Mouse (Mus musculus) NIH3T3 (cell line): ENCODE measurements at regions not wholly inside any gene's neighbourhood (a gene's known extent, or its start where the extent isn't known, plus 50 kb on each side); places are given as distances from the start of the nearest gene placed in this dataset.
A peak's percentile ranks its signal among the peaks of the same experiment; 100 is the strongest.

Source experiments
- DNase-seq: peaks from one replicate; pipeline ENCODE4 v3.0.0-alpha.2; 2012; ENCODE audit warnings: low read depth

DNA sequence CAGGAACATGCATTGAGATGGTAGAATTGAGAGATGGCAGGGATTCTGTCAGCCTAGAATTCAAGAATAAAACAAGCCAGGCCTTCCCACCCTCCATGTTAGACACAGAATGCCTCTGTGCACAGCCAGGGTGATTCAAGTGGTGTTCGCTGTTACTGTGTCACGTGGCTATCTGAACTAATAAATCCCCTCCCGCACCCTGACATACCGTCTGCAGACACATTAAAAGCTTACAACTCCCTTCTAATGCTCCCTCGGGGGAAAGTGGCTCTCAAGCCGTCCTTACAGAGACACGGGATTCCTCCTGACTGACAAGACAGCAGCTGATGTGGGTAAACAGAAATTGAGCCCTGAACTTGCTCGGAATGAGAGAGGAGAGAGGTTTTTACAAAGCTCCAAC, 279.1 kb downstream of the Prex1 start:
- DNase-seq: no peak

- peak; percentile 97 for DNase-seq
Observed at GRCm38 (mm10) chr2:166433655-166434333, 278.3 kb upstream of the Sulf2 start.

GRCm38 (mm10) chr2:166432948-166433654, 277.6 kb upstream of the Sulf2 start:
- no peak for DNase-seq

GRCm38 (mm10) chr2:166432531-166432930, 277.1 kb upstream of the Sulf2 start:
- DNase-seq: no peak

DNA sequence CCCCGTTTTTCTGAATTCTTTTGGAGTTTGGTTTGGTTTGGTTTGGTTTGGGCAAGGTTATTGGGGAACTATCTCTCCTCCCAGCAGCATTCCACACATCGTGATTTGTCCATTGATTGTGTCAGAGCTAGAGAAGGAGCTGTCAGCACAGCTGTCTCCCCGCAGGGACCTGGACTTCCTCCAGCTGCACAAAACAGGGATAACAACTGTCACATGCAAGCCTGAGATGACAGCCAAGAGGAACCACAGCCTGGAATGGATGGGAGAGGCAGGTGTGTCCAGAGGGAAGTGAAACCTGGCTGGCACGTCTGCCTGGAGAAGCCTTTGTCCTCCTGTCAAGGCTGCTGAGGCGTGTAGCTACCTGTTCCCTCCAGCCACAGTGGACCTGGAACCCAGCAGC, 274.5 kb upstream of the Sulf2 start:
- peak; percentile 59 for DNase-seq

GRCm38 (mm10) chr2:166429494-166429893, 274.0 kb upstream of the Sulf2 start:
- no peak for DNase-seq

DNA sequence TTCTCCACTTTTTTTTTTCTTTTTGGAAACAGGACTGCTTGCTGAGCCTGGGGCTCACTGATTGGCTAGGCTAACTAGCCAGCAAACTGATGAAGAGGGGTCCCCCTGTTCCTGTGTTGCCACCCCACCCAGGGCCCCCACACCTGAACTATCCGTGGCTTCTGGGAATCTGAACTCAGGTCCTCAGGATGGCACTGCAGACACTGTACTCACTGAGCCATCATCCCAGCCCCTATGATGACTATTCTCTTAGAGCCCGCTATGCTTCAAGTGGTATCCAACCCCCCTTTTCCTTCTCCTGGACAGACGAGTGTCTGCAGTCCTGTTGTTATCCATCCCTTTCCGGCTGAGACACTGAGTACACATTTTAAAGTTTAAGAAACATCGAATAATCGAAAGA, 271.9 kb upstream of the Sulf2 start:
- no peak for DNase-seq

DNA sequence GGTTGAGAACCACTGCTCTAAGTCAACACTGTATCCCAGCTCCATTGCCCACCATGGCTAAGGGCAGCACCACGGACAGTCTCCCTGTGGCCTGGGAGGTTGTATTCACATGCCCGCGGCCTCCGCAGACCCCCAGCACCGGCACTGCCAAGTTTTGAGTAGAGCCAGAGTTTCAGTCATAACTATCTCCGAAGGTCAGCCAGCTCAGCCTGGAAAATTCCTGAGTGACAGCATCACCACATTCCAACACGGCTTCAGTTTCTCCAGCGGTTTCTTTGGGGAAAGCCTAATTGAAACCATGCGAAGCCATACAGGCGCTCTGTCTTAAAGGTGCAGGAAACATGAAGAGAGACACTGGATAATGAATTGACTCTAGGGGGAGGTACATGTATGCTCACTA, 271.5 kb upstream of the Sulf2 start:
- DNase-seq: peak; percentile 94

DNA sequence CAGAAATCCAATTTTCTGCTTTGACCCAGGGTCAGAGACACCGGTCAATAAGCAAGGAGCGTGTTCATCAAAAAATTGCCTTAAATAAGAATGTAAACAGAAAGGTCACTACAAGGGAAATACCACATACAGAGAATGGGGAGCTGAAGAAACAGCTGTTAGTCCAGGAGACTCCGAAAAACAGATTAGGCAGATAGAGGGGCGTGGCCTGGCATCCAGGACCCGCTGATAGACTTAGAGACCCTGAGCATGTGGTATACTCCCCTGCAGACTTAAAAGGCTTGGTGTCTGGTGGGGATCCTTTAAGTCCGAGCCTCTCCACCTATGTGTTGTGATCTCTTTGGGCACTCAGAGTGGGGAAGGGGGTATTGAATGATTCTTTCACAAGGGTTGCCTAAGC, 271.0 kb upstream of the Sulf2 start:
- DNase-seq: peak; percentile 50

- peak; percentile 65 for DNase-seq
Observed at GRCm38 (mm10) chr2:166425141-166425540, 269.7 kb upstream of the Sulf2 start.

DNA sequence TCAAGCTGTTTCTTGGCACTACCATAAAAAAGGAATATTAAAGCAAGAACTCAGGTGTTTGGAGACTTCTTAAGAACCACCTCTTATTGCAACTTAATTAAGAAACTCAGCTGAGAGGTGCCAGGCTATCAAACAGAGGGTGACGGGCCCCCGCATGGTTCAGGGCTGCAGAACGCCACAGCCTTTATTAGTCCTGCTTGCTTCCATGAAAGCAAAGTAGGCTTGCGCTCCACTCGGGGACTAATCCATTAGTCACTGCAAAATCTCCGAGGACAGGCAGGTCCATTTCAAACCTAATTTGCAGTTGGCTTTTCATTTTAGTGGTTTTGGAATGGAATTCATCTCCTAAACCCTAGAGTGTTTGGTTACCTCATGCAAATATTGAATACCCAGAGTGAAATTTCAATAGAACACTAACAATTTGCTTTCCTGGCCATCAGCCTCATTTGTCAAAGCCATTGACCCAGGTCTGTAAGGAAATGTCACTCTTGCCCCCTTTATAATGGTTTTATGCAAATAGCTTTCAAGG, 267.7 kb upstream of the Sulf2 start:
- peak; percentile 49 for DNase-seq

GRCm38 (mm10) chr2:166420275-166420674, 264.8 kb upstream of the Sulf2 start:
- DNase-seq: no peak

GRCm38 (mm10) chr2:166419271-166419670, 263.8 kb upstream of the Sulf2 start:
- DNase-seq: no peak

DNA sequence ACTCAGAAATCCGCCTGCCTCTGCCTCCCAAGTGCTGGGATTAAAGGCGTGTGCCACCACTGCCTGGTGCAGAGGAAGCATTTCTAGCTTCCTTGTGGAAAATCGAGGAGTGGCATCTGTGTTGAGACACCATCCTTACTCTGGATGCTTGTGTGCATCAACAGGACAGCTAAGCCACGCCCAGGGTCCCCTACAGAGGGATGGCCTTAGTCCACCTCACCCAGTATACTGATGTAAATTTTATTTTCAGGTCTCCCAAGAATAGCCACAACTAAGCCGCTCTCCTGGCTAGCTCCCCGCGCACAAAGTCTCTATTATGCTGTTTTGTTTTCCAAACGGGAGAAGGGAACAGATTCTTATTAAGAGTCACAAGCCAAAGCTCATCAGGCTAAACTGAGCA, 262.8 kb upstream of the Sulf2 start:
- DNase-seq: no peak

DNA sequence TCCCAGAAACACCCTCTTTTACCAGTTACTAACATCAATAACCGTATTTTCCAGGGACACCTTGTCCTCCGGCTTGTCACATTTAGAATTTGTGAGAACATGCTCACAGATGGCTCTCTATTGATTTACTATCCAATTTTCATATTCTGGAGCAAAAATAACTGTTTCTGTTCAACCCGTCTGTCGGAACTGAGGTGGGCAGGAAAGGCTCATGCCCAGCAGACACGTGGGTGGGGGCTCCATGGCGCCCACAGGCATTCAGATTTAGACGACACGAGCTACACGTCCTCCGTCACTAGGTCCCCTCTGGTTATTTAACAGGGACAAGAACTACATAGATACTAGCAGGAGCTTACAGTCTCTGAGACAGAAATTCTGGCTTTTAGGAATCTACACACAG, 262.2 kb upstream of the Sulf2 start:
- DNase-seq: no peak

- peak; percentile 75 for DNase-seq
Observed at GRCm38 (mm10) chr2:166415481-166415965, 260.1 kb upstream of the Sulf2 start.

- no peak for DNase-seq
Observed at GRCm38 (mm10) chr2:166414856-166415255, 259.4 kb upstream of the Sulf2 start.

GRCm38 (mm10) chr2:166412031-166412858, 256.8 kb upstream of the Sulf2 start:
- DNase-seq: no peak

GRCm38 (mm10) chr2:166409391-166409790, 253.9 kb upstream of the Sulf2 start:
- DNase-seq: no peak

- no peak for DNase-seq
Observed at GRCm38 (mm10) chr2:166408806-166409205, 253.3 kb upstream of the Sulf2 start.

- DNase-seq: no peak
Observed at GRCm38 (mm10) chr2:166408009-166408408, 252.5 kb upstream of the Sulf2 start.

DNA sequence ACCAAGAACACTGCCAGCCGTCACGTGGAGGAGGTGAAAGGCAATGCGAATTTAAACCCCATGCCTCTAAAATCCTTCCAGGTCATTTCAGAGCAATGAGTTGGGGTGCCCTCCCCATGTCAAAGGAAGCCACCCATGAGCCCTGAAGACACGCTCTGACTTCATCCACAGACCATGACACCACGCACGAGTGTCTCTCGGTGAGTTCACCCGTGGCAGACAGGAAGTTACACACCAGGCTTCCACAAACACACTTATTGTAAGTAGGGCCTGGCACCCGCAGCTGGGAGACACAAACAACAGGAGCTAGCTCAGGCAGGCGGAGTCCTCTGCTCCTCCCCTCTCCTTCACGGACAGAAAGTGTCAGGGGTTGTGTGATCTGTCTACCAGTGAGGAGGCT, 251.4 kb upstream of the Sulf2 start:
- no peak for DNase-seq
